Mouse (Mus musculus) midbrain, postnatal 0 days (tissue): ENCODE measurements around the gene Ankrd44. TPM values are rescaled to one million over a fixed set of nuclear protein-coding genes. Genes with fewer than 3 reads are reported as not detected.

Experiments
- ATAC-seq: fragments of 200-750 bp; cut with Nextera tagmentation; 2 replicates; pipeline ENCODE4 v1.8.0; 2017; ENCODE audit warnings: moderate number of reproducible peaks, mild to moderate bottlenecking, moderate TSS enrichment, moderate library complexity; ENCODE audit not compliant: low FRiP score
- DNase-seq: peaks from one replicate; pipeline ENCODE4 v3.0.0-alpha.2; 2015; ENCODE audit warnings: low spot score
- H3K27ac ChIP-seq: fragments of 300-500 bp; sonication (generic); 2 replicates; pipeline ENCODE4 v1.5.1; 2014; ENCODE audit warnings: low read depth, mild to moderate bottlenecking, low read length, mixed read lengths
- H3K27me3 ChIP-seq: fragments of 300-500 bp; sonication (generic); 2 replicates; pipeline ENCODE4 v1.6.1; 2014; ENCODE audit warnings: low read length, control low read depth, mixed read lengths; ENCODE audit not compliant: insufficient read depth
- H3K36me3 ChIP-seq: fragments of 300-500 bp; sonication (generic); 2 replicates; pipeline ENCODE4 v1.6.1; 2014; ENCODE audit warnings: low read length, control low read depth, mixed read lengths; ENCODE audit not compliant: insufficient read depth
- H3K4me1 ChIP-seq: fragments of 300-500 bp; sonication (generic); 2 replicates; pipeline ENCODE4 v1.6.1; 2014; ENCODE audit warnings: mild to moderate bottlenecking, control low read depth, antibody characterized with exemption, low read length, mixed read lengths; ENCODE audit not compliant: insufficient read depth
- H3K4me2 ChIP-seq: fragments of 300-500 bp; sonication (generic); 2 replicates; pipeline ENCODE4 v1.6.1; 2014; ENCODE audit warnings: low read depth, mild to moderate bottlenecking, low read length, mixed read lengths; ENCODE audit not compliant: poor library complexity, severe bottlenecking
- H3K4me3 ChIP-seq: fragments of 300-500 bp; sonication (generic); 2 replicates; pipeline ENCODE4 v1.5.1; 2014; ENCODE audit warnings: low read depth, mild to moderate bottlenecking, low read length, moderate library complexity
- H3K9ac ChIP-seq: fragments of 300-500 bp; sonication (generic); replicated peaks from 2 replicates; pipeline ENCODE4 v1.6.1; 2014; ENCODE audit warnings: mild to moderate bottlenecking, low read length, moderate library complexity, mixed read lengths; ENCODE audit not compliant: poor library complexity, severe bottlenecking
- H3K9me3 ChIP-seq: fragments of 300-500 bp; sonication (generic); 2 replicates; pipeline ENCODE4 v1.6.1; 2016; ENCODE audit warnings: low read length, control low read depth
- CTCF ChIP-seq: IDR thresholded peaks from 2 replicates; pipeline ENCODE4 v1.5.1; 2016; ENCODE audit warnings: antibody characterized with exemption, mild to moderate bottlenecking
- WGBS: fragments of 180-500 bp; shearing (Covaris S2); extraction: QIAGEN DNeasy Blood & Tissue Kit; methylation state at CpG from one replicate; pipeline ENCODE4 v1.1.7; 2014; 5-methylcytosine and 5-hydroxymethylcytosine counted together
- polyA plus RNA-seq: library from polyadenylated mRNA; unstranded; fragments of >200 nt; fragmentation: Nextera tagmentation; extraction: Ambion mirVana; gene quantifications from 2 replicates; pipeline ENCODE4 v1.2.1, GENCODE M21; 2015
- total RNA-seq: library from RNA; depleted of rRNA; stranded (reverse); fragments of >200 nt; gene quantifications from 2 replicates; pipeline ENCODE4 v1.2.3, GENCODE M21; 2014; rRNA removed

Gene Ankrd44
- total RNA-seq, result 51.6 and 68.9 TPM in 2 replicates
- 13.2 and 16.7 TPM in 2 replicates for polyA plus RNA-seq

GRCm38 (mm10) chr1:54925971-54926771, at the start of gene Ankrd44:
TSS of gene Ankrd44 (minus strand) at chr1:54926387.
- no peak for TF ChIP-seq CTCF
- Histone ChIP-seq H3K9me3 (no peaks in the 10 kb centered on the region), H3K4me3 (peak within 1 kb of the TSS; percentile 83), H3K27ac (peak within 1 kb of the TSS; percentile 94), H3K36me3 (no peaks in the 10 kb centered on the region), H3K4me2 (peak within 1 kb of the TSS; percentile 55), H3K27me3 (no peaks in the 10 kb centered on the region), H3K9ac (peak within 1 kb of the TSS; percentile 96), H3K4me1 (peaks cover 10% of the 10 kb centered on the region; the same call in 1 of the 2 replicates)
- WGBS, result under 1% methylated on average over 28 of the region's 94 CpGs
- peak; percentile 92 for ATAC-seq
- DNase-seq, result peak; percentile 81

- 81% methylated on average over 5 of the region's 5 CpGs for WGBS
- Histone ChIP-seq H3K9ac (no peak overlapping the region), H3K9me3 (no peaks in the 10 kb centered on the region), H3K4me2 (no peak overlapping the region), H3K4me1 (no peaks in the 10 kb centered on the region), H3K27ac (no peak overlapping the region), H3K4me3 (no peak overlapping the region), H3K27me3 (no peaks in the 10 kb centered on the region), H3K36me3 (no peaks in the 10 kb centered on the region)
- DNase-seq (no peak), ATAC-seq (no peak)
- TF ChIP-seq CTCF, result no peak
These were observed 45.7 kb upstream of the Ankrd44 start for GRCm38 (mm10) chr1:54971687-54972404.

- DNase-seq, result no peak
- no peak for ATAC-seq
- H3K4me2 ChIP-seq, result no peak overlapping the region
- H3K4me3 ChIP-seq, result no peak overlapping the region
- no peak for TF ChIP-seq CTCF
- 92% methylated on average over 3 of the region's 3 CpGs for WGBS
- no peaks in the 10 kb centered on the region for H3K27me3 ChIP-seq
- no peak overlapping the region for H3K27ac ChIP-seq
- H3K36me3 ChIP-seq, result no peaks in the 10 kb centered on the region
- H3K4me1 ChIP-seq, result no peaks in the 10 kb centered on the region
- no peaks in the 10 kb centered on the region for H3K9me3 ChIP-seq
- no peak overlapping the region for H3K9ac ChIP-seq
These were observed 40.7 kb upstream of the Ankrd44 start for GRCm38 (mm10) chr1:54966858-54967257.

- Histone ChIP-seq H3K27ac (no peak overlapping the region), H3K9me3 (no peaks in the 10 kb centered on the region), H3K4me2 (no peak overlapping the region), H3K4me3 (no peak overlapping the region), H3K4me1 (no peaks in the 10 kb centered on the region), H3K36me3 (no peaks in the 10 kb centered on the region), H3K9ac (no peak overlapping the region), H3K27me3 (no peaks in the 10 kb centered on the region)
- TF ChIP-seq CTCF, result no peak
- no peak for DNase-seq
- WGBS, result 63% methylated on average over 11 of the region's 11 CpGs
- no peak for ATAC-seq
These were observed 39.2 kb upstream of the Ankrd44 start for GRCm38 (mm10) chr1:54965159-54965995.

DNA sequence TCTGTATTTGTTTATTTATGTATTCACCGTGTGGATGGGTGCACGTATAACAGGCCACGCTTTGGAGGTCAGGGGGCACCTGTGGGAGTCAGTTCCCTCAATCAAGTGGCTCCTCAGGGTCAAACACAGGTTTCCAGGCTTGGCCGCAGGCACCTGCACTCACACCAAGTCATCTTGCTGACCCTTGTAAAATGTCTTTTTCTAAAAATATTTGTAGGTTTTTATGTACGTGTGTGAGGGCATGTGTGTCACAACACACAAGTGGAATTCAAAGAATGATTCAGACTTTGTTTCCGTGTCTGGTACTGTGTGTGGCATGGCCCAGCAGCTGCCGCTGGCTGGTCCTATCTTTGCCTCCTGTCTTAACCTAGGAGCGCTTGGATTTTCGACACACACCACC, 35.5 kb upstream of the Ankrd44 start:
- TF ChIP-seq CTCF, result no peak

More for the DNA sequence above, 35.5 kb upstream of the Ankrd44 start:
- no peak for ATAC-seq
- no peak overlapping the region for H3K9ac ChIP-seq
- no peaks in the 10 kb centered on the region for H3K4me1 ChIP-seq
- 91% methylated on average over 9 of the region's 9 CpGs for WGBS
- no peaks in the 10 kb centered on the region for H3K27me3 ChIP-seq
- no peak overlapping the region for H3K27ac ChIP-seq
- no peak for DNase-seq
- H3K9me3 ChIP-seq, result no peaks in the 10 kb centered on the region
- no peaks in the 10 kb centered on the region for H3K36me3 ChIP-seq
- no peak overlapping the region for H3K4me2 ChIP-seq
- H3K4me3 ChIP-seq, result no peak overlapping the region
